Mouse (Mus musculus) cerebellum, postnatal 36 days (tissue): ENCODE measurements at regions not wholly inside any gene's neighbourhood (a gene's known extent, or its start where the extent isn't known, plus 50 kb on each side); places are given as distances from the start of the nearest gene placed in this dataset.

Experiments
- DNase-seq, 2 experiments: peaks; one replicate each; pipeline ENCODE4 v3.0.0; 2021 to 2022; ENCODE audit warnings: mixed read lengths in 2 of 2

DNA sequence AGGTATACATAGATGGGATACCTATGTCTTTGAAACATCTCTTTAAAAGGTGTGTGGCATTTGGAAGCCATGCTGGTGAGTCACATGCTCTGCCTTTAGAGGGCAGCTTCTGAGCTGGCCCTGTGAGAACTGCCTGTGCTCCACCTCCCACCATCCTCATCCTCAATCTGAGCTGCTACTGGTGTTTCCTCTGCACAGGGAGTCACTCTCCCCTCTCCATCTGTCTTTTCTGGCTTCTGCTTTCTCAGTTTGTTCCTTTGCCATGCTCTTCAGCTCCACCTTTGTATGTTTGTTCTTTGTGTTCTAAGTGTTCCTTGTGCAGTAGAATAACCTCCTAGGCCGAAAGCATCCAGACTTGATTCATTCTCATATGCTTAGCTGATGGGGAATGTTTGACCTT, 226.6 kb upstream of the Ldoc1 start:
- peak; percentile 2 to 20 for DNase-seq
